Mouse (Mus musculus) kidney, postnatal 4 days (tissue): ENCODE measurements around the gene Lmo3.
A peak's percentile ranks its signal among the peaks of the same experiment; 100 is the strongest.

Source experiments
- DNase-seq, 2 experiments: peaks; one replicate each; pipeline ENCODE4 v3.0.0; 2021; ENCODE audit warnings: mixed read lengths in 2 of 2

Lmo3 gene

GRCm38 (mm10) chr6:138581734-138582505, at the start of gene Lmo3:
TSS of gene Lmo3 (minus strand) at chr6:138581968.
- peak in 1 of 2 experiments; percentile 2 for DNase-seq

- DNase-seq: no peak
Measured at GRCm38 (mm10) chr6:138620786-138621185, 39.0 kb upstream of the Lmo3 start.

- DNase-seq: no peak
Measured at GRCm38 (mm10) chr6:138618396-138618795, 36.6 kb upstream of the Lmo3 start.

DNA sequence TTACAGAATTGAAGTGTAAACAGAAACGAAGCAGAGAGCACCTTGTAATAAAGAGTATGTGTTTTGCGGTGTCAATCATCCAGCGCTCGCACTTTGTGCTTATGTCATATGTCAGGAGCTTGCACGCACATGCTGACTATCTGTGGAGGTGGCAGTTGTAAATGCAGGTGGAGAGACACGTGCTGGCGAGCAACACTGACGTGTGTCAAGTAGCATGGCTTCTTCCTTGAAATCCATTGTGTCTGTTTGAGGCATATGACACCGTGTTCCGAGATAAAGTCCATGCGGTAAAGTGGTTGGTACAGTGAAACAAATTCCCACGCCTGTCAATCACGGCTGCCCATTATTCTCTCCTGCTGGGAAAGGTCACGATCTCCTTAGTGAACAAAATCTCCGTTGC, 15.2 kb upstream of the Lmo3 start:
- DNase-seq: no peak

DNA sequence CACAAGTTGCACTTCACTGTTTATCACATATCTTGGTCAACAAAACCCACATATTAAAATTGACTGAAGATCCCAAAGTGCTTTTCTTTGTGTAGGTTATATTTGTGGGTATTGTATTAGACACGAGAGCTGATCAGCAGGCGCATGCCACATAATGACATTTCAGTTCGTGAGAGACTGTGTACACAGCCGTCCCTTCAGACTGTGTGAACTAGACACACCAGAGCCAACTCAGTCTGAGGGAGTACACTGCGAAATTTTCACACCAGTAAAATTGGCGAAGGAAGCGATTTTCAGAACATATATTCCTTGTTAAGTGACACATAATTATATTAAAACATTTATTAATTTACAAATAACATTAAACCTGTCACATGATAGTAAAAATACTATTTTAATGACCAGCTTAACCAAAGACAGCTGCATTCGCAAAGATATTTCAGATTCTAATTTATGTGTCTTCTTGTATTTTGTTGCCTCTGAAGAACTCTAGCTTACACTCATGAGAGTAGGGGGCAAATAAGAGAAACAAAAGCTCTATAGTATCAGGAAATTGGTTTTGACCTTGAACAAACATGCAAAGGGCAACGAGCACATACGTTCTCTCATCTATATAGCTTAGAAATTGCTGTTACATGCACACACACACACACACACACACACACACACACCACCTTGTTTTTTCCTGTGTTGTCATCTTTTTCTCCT, 14.4 kb upstream of the Lmo3 start:
- DNase-seq: no peak

DNA sequence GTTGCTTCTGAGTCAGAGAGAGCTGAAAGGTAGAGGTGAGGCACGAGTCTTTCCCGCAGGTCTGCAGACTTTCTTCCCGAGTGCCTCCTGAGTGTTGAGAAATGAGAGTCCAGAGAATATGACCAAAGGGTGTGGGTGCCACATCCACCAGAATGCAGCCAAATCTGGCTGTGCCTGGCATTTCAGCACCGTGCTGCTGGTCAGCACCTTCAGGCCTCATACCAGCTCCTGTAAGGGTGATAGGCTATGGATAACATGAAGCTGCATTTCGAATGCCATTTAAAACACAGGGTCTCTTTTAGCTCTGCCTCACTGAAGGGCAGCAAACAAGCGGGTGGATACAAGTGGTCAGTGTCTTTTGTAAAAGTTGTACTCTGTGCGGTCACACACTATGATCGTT, 1.5 kb upstream of the Lmo3 start:
- DNase-seq: peak; percentile 65 to 72

GRCm38 (mm10) chr6:138582506-138583000, 785 bp upstream of the Lmo3 start:
- no peak for DNase-seq

DNA sequence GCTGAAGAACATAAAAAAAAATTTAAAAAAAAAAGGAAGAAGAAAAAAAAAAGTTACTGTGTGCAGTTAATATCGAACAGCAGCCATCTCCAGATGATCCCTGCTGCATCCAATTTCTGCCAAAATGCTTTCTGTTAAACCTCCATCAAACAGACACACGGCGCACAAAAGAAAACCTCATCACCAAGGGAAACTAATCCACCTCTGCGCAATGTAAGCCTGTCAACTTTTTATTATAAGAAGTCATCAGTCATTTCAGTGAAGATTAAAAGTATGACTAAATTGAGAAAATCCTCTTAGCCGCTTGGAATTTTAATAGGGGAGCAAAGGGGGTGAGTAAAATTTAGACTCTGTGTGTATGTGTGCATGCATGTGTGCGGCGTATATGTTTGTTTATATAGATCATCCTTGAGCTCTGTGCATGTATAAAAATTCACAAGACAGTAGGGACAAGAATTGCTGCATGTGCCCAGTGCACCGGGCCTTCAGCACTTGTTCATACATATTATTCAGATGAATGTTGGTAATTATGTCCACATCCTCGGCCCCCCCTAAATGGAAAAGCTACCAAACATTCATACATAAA, 1.2 kb downstream of the Lmo3 start:
- no peak for DNase-seq

DNA sequence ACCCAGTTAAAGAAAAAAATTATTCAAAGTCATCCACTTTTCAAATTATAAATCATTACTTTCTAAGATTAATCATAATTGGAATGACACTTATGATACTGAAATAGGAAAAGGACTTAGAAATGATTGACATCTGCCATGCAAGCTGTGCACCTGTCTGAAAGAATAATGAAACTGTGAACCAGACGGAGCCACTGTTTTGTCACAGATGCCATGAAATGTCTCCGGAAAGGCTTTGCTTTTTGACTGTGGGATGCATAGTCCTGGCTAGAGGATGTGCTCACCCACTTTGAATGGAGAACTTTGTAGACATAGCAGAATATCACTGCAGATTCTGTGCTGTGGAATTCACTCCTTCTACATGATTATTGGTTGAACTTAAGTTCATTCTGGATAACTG, 18.4 kb downstream of the Lmo3 start:
- DNase-seq: no peak

DNA sequence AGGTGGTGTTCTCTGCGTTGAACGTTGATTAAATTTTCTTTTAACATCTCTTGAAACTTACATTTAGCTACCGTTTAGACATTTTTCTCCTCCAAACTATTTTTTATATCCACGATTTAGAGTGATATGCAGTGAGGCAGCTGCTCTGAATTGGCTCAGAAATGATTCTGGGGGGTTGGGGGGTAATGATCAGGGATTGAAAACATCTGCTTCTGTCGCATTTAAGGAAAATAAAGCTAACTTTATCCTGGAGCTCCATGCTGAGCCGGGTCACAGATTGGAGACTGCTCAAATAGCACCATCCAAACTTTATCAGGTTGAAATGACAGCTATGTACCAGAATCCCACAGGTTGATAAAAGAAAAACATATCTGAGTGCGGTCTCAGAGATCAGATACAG, 29.6 kb downstream of the Lmo3 start:
- peak; percentile 2 to 5 for DNase-seq

- no peak for DNase-seq
Measured at GRCm38 (mm10) chr6:138534879-138535278, 46.9 kb downstream of the Lmo3 start.

- no peak for DNase-seq
Measured at GRCm38 (mm10) chr6:138506642-138507041, 75.1 kb downstream of the Lmo3 start.

DNA sequence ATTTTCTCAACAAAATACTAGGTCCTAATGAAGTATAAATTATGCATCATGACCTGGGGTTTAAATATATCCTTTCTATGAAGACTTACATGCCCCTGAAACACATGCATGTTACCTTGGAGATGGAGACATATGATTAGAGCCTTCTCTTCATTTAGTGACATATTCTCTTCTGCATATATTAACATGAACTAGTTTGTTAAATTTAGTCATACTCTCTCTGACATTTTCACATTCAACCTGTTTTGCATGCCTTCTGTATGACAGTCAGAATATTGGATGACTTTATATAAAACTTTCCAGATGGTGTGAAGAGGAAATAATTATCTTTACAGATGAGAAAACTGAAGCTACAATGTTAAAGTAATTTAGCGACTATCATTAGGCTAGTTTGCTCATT, 77.8 kb downstream of the Lmo3 start:
- DNase-seq: no peak

DNA sequence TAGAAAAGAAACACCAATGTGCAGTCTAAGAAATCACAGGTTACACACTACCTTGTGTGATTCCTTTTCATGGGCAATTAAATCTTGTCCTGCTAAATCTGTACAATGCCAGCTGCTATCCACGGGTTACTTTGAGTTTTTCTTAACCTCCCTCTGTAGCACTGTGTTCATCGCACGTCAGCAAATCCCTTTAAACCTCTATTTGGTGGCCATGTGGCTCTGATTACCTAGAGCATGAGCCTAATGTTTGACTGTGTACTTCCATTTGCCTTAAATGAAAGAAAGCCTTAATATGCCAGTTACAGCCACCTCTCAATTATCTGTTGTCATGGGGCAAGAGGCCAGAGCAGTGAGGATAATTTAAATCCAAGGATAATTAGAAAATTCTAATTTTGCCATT, 98.9 kb downstream of the Lmo3 start:
- no peak for DNase-seq

DNA sequence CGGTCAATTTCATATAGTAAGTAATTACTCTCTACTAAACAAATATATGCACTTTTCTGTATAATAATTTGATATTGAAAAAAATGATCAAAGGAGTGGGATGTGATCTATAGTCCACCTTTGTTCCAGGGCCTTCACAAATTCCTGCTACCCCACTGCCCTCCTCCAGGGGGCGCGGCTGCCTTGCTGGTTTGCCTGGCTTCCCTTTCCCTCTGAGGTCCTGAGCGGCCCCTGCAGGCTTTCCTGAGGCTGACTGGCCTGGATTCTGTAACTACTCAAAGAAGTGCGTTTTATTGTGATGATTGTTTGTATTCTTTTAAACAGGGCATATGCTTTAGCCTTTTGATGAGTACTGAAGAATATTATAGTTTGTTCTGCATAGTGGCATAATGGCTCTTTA, 104.2 kb downstream of the Lmo3 start:
- peak; percentile 80 to 81 for DNase-seq

DNA sequence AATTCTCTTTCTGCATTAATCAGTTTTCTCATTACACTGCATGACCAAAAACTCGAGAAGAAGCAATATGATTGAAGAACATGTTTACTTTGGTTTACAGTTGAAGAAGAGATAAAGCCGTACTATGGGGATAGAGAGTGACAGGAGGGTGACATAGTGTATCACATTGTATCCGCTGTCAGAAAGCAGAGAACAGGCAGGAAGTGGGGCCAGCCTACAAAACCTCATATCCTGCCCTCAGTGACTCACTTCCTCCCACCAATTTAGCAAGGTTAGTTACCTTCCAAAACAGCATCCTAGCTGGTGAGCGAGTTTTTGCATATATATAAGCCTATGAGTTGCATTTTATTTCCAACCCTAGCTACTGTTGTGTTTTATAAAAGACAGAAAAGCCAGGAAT, 112.6 kb downstream of the Lmo3 start:
- DNase-seq: no peak

GRCm38 (mm10) chr6:138444515-138445048, 137.2 kb downstream of the Lmo3 start:
- DNase-seq: no peak

DNA sequence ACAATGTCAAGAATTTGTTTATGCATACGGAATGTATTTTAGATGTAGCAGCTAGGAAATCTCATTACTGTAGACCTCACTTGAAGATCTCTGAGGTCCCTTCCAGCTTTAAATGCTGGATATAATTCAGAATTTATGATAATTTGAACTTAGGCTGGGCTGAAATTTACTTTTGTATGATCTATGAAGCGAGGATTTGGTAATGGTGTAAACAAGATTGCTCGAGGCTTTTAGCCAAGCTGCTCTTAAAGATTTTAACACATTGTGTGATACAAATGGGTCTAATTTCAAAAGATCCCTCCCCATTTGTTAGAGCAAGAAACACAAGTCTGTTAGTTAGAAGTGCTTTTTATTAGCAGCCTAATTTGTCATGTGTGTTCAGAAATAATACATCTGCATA, 144.4 kb downstream of the Lmo3 start:
- no peak for DNase-seq

DNA sequence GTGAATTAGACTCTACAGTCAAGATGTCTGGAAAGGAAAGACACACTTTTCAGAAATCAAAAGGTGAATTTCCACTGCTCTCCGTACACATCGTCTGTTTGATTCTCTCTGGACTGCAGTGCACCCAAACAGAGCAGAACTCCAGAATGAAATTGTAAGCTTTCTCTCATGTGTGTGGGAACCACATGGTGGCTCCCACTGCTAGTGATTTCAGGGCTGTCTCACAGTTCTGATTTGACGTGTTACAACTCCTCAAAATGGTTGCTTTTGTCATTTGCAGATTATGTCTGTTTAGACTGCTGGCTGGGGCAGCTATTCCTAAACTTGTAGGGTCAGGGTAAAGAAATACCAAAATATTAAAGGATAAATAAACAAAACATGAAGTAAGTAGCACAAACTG, 145.0 kb downstream of the Lmo3 start:
- no peak for DNase-seq

GRCm38 (mm10) chr6:138427394-138427793, 154.4 kb downstream of the Lmo3 start:
- DNase-seq: no peak

DNA sequence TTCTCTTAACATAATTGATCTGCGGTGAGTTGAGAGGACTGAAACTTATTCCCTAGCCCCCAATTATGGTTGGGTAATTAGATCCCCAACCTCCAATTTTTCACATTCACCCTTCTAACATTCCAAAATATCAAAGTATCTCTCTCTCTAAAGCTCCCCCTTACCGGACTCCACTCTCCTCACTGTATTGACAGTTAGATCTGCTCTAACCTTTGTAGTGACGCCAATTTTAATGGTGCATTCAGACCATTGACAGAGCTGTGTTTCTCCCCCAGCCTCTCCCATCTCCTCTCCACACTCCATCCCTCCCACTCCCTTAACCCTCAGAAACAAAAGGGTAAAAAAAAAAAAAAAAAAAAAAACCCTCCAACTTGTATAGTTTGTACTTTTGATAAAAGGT, 154.9 kb downstream of the Lmo3 start:
- no peak for DNase-seq

DNA sequence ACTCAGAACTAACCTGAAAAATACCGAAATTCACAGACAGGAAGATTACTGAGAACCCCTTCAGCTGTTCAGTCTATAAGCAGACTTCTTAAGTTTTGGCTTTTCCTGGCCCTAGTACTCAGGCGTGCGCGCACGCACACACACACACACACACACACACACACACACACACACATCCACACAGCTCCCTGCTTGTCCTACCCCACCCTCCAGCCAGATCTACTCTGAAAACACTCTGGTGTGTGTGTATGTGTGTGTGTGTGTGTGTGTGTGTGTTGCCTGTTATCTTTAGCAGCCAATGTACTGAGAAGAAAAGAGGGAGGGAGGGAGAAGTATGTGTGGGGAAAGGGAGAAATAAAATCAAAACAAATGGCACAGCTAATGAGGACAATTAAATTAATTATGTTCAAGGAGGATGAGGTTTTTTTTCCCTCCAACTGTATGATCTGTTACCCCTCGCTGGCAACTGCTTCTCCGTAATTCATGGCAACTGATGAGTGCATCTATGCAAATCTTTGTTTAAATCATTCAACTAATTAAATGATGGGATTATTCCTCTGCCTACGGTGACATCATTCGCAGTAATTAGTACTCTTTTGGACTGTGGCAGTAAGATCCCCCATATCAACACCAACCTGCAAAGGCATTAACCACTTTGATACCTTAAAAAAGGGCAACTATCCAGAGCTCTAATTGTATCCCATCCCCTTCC, 157.1 kb downstream of the Lmo3 start:
- DNase-seq: no peak
